Mouse (Mus musculus) brain, embryonic 14.5 days (tissue): ENCODE data around the gene Rabggtb.

ENCODE experiments used
- CTCF ChIP-seq: fragments of 200-500 bp; IDR thresholded peaks from 2 replicates; pipeline ENCODE4 v1.5.1; 2012; ENCODE audit warnings: inconsistent platforms, mild to moderate bottlenecking, moderate library complexity, borderline replicate concordance; ENCODE audit not compliant: insufficient read depth, insufficient read length; ENCODE audit errors: extremely low read depth
- POLR2A ChIP-seq: fragments of 200-500 bp; IDR thresholded peaks from 2 replicates; pipeline ENCODE4 v1.6.1; 2012; ENCODE audit warnings: mild to moderate bottlenecking, inconsistent platforms, borderline replicate concordance; ENCODE audit not compliant: poor library complexity, insufficient read depth, insufficient read length, severe bottlenecking; ENCODE audit errors: extremely low read depth

DNA sequence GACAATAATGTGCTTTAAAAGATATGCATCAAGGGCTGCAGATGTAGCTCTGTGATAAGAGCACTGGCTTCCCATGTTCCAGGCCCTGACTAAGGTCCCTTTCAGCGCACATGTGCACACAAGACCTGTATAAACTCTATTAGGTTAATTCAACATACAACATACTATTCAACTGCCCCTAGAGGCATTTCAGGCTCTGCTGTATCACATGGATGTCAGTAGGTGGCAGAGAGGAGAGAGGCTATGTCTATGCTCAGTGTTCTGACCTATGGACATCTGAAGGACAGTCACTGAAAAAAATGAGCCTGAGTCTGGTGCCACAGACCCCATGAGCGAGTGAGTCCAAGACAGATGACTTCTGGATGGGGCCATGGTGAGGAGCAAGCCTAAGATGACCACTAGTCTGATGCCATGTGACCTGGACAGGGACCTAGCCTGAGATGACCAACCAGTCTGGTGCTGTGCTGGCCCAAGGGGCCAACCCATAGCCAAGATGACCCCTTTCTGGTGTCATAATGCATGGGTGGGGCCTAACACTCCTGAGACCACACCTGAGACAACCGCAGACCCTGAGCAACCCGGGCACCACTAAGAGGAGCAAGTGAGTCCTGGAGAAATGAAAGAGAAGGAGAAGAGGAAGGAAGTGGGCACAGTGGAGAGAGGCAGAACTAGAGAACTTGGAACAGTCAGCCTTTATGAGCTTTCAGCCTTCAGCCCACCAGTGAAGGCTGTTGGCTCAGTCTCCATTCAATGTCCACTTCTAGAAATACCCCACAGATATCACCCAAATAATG lies 48.0 kb downstream of the Rabggtb start:
- no peak for TF ChIP-seq CTCF
- no peak for TF ChIP-seq POLR2A
